Mouse (Mus musculus) frontal cortex, postnatal 25 days (tissue): Measurements from ENCODE around the gene Armc9.
A peak's percentile ranks its signal among the peaks of the same experiment; 100 is the strongest.

ENCODE experiments used
- DNase-seq, 2 experiments: peaks; one replicate each; pipeline ENCODE4 v3.0.0; 2022; ENCODE audit warnings: low spot score in 2 of 2

Gene Armc9

DNA sequence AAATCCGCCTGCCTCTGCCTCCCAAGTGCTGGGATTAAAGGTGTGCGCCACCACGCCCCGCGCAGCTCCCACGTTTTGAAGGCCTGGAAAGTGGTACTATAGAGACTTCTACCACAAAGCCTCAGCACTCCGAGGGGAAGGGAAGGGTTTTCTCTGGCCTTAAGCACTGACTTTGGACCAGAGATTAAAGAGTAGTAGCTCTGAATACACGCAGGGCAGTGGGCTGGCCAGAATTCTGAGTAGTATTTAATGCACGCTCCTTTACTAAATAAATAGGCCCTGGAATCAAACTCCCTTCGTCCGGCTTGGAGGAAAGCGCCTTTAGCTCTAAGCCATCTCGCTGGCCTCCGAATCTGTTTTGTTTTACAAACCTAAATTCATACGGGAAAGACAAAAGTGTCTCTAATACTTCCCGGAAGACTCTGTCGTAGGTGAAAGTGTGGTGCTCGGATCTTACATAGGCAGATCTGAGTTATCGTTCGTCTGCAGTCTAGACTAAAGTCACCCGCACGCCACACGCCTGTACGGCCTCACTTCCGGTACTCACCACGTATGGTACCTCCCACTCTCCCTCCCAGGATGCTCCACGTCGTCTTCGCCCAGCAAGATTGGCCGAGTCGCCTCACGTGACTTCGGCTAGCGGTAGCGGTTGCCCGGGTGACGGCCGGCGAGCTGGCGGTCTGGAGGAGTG lies at the start of gene Armc9:
TSS of gene Armc9 (plus strand) at position 648 of the 691 bp plus-strand sequence.
- DNase-seq, result peak; percentile 86 to 93

DNA sequence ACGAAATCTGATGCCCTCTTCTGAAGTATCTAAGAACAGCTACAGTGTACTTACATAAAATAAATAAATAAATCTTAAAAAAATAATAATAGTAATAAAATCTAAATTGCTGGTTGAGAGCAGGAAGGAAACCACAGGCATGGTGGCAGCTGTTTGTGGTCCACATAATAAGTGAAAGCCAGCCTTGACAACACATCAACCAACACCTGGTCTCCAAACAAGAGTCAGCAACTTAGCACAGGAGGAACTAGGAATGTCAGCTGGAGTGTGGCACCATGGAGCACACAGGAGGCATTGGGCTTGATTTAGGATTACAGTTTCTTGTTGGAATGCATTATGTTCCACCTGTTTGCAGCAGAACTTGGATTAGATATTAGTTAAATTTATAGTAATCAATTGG lies 49.5 kb upstream of the Armc9 start:
- DNase-seq, result no peak

DNA sequence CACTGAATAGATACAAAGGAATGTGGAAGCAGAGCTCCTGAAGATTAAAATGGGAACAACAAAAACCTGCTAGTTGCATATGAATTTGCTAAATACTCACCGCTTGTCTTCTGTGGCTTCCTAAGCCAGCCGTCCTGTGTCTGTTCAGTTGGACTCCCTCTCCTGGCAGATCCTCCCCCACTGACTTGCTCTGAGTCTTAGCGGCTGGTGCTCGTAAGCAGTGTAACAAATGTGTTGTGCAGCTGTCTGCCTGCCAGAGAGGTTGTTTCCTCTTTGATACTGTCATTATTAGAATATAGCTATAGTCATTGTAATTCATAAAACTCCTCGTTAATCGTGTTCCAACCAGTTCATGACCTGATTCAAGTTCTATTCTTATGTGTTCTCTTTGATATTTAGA lies 42.8 kb upstream of the Armc9 start, which contains the start of gene Htr2b:
TSS of gene Htr2b (minus strand) at position 192 of the 400 bp plus-strand sequence.
- peak in 1 of 2 experiments; percentile 15 for DNase-seq

DNA sequence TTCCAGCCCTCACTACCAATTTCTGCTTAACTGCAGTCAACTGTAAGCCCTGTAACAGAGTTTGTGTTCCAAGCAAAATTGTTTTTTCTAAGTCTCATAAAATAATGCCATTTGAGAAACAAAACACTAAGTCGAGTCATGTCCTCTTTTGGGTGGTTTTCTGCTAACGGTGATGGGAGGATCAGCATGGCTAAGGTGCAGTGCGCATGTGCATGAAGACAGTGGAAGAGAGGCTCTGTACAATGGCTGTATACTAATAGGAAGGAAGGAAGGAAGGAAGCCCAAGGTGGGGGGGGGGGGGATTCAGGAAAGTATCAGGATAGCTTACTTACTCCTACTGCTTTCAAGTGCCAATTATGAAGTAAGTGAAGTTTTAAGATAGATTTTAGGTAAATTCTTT lies 40.4 kb upstream of the Armc9 start:
- DNase-seq, result no peak

DNA sequence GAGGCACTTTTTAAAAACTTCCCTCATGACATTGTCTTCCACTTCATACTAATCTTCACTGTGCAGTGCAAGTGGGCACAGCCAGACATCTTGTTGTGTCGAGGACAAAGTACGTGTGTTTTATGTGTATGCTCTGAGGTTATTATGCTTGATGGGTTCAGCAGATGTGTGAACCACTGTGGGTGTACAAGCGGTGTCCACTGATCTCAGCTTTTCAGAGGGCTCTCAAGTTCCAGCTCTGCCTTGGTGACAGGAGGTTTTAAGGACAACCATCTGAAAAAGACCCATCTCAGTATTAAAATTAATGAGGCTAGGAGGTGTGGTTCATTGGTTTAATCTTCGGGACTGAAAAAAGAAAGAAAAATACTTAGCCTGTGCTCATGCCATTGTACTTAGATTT lies 35.0 kb upstream of the Armc9 start:
- no peak for DNase-seq

DNA sequence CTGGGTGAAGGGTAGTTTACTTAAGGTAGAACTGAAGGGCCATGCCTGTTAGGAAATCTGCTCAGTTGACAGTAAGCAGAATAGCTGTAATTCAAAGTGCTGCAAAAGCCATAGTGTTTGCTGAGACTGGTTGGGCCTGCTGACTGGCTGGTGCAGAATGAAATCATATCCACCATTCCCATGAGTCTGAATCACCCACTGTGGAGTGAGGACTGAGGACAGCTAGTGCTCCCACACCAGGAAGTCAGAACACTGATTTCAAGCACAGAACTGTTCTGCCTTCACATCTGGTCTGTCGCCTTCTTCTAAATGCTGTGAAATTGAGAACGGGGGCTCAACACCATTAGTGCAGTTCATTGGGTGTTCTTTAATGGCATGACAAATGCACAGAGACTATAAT lies 28.5 kb upstream of the Armc9 start:
- DNase-seq, result no peak

DNA sequence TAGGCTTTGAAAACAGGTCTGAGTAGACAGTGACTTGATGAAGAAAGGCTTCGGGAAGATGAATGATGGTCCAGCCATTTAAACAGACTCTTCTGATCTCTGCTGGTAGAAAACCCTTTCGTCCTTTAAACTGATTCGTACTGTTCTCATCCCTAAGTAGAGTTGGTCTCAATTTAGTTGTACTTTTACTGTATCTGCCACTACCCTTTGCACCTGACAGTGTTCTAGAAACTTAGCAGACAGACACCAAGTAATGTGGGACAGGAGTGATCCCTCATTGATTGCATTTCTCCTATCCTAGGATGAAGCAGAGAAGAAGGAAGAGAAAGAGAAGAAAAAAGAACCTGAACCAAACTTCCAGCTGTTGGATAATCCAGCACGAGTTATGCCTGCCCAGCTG lies 21.2 kb upstream of the Armc9 start, which contains the start of gene Gm21972:
TSS of gene Gm21972 (plus strand) at position 301 of the 400 bp plus-strand sequence.
- no peak for DNase-seq

DNA sequence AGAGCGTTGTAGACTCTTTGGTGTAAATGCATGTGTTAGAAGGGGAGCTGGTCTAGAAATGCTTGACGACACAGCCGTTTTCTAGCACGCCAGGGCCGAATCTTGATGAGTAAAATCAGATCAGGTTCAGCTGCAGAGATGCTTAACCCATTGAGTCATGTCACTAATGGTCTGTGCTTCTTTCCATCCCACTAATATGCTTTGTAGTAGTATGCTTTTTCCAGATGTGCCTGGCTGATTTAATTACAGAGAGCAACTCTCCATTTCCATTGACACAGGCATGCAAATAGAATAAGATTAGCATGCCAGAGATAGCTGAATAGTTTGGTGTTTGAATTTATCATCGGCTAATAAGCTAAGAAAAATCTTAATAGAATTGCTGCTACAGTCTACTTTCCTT lies 19.3 kb upstream of the Armc9 start:
- DNase-seq, result no peak

DNA sequence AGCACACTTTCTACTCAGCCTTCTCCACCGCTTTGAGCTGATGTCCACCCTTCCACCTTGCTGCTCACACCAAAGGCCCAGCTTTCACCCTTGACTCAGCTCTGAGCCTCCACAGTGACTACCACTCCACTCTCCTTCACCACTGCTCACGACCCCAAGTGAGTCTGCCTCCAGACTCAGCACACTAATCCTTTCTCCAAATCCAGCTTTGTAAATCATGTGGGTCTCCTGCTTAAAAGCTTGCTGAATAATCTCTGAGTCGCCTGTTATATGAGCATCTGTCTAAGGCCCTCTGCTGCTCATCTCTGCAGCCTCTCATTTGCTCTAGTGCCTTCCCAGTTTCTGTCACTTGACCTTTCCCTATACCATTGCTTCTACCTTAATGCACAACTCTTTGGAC lies 13.5 kb upstream of the Armc9 start:
- no peak for DNase-seq

DNA sequence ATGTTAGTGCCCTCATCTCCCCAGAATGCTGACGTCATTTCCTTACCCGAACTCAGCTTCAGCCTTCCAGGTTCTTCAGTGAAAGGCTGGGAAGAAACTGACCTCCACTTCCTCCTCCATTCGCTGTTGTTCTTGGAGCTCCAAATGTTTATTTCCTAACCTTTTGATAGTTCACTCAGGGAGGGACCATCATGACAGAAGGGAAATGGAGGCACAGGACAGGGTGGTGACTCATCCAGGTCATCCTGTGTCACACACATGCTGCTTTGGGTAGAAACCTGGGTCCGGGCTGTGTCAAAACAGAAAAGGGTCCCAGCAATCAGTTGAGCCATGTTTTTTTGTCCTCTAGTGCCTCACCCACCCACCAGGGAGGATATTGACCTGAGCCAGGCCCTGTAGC lies 11.4 kb upstream of the Armc9 start:
- no peak for DNase-seq

DNA sequence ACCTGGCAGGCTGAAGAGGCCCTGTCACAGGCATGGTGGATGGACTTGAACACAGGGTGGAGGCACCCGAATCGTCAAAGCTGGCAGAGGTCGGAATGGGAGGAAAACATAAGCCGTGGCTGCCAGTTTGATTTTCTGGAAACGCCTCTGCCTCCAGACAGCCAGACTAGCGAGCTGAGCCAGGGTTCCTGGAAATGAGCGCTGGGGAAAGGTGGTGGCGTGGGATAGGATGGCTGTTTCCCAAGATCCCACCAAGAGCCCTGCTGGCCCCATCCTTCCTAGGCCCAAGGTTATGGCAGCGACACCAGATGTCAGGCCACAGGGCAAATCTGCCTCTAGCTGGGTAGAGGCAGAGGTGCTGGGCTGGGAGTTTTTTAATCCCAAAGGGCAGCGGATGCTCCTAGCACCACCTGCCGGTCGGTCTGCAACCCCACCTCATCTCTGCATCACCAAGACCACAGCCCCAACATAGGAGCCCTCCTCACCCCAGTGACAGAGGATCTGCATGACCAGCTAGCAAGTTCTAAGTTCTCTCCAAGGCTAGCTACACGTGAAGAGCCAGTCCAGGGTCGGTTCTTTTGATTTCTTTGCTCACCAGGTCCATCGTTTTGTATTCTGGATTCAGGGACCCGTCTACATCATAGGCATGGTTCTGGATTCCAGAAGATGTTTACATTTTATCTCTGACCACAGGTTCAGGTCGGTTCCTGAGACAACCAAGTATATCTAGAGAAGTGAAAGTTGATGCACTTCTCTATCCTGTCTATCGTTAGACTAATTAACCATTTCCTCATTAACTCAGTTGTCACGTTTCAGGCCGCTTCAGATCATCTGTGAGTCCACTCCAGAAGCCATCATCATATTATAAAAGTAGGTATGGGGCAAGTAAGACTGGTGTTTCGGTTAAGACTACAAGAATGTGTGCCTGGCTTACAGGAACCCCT lies 10.3 kb upstream of the Armc9 start:
- no peak for DNase-seq

DNA sequence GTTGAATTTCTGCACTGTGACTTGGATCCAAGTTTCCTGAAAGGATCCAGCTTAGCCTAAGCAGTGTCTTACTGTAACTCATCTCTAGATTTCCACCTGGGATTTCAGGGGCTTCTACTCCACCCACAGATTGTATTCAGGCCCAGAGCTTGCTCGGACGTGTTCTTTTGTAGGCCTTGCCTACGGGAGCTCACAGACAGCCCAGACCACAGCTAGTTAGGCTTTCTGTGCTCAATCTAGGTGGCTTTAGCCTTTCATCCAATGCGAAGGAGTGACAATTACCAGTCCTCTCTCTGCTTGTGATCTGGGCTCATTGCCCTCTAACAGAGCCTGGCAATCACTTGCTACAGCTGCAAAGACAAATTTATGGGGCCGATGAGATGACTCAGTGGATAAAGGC lies 8.3 kb upstream of the Armc9 start:
- DNase-seq, result no peak

DNA sequence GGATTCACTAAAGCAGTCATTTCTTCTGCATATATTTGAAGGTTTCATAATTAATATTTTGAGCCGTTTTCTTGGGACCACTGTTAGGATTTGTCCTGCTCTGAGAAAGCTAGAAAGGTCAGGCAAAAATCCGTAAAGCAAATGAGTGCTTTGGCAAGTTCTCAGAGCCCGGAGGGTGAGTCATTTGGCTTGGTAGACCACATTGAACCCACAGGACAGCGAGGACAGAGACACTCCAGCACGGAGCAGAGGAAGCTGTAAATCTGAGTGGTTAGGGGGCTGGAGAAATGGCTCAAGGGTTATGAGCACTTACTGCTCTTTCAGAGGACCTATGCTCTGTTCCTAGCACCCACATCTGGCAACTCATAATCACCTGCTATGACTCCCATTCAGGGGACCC lies 7.0 kb upstream of the Armc9 start:
- no peak for DNase-seq

DNA sequence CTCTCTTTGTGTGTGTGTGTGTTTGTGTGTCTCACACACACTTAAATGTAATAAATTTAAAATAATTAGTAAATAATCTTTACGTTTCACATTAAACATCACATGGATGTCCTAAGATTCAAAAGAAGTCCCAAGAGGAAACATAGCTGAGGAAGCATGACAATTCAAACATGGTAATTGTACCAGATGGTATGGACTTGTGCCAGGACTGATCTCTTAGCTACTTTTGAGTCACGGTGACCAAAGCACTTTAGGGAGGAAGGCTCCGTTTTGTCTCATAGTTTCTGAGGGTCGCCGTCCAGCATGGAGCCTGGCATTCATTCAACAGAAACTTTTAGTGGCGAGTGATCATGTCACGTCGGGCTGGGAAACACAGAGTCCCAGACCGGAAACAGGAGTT lies 6.4 kb upstream of the Armc9 start:
- no peak for DNase-seq

DNA sequence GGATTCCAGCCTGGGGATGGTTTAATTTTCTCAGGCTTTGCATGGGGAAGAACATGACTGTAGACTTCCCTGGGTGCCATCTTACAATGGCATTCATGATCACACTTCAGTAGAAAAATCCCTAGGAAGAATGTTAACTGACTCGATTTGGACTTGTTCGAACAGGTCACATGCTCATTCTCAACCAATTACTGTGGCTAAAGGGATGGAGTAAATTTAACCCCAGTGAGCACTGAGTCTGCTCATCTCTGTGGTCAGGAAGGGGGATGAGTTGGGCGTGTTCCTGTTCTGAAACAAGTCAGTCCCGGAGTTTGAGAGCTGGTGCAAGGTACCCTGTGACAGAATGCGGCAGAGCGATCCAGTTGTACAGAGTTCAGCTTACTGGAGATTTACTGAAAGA lies 3.7 kb upstream of the Armc9 start:
- no peak for DNase-seq

DNA sequence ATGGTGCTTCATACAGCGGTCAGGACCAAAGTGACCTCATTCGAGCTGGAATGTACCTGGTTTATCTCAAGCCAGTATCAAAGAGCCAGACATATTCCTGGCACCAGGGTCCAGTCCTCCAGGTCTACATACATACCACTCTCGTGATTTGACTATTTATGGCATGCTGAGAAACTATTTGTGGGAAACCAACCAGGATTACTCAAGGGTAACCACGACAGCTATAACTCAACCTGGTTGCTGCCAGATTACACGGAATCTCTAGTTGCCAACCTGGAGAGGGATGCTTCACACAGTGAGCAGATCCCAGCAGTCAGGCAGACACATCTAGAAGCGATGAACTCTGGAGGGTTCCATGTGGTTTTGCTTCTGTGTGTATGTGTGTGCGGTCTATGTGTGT lies 3.2 kb upstream of the Armc9 start:
- no peak for DNase-seq

DNA sequence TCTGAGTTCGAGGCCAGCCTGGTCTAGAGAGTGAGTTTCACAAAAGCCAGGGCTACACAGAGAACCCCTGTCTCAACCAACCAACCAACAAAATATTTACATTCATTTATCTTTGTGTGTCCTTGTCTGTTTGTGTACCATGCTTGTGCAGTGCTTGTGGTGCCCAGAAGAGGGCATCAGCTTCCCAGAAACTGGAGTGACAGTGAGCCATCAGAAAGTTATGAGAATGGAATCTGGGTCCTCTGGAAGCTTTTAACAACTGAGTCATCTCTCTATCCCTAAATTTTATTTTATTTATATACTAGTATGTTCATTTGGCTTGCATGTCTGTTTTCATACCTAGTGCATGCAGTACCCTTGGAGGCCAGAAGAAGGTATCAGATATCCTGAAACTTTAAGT lies 2.0 kb upstream of the Armc9 start:
- no peak for DNase-seq

DNA sequence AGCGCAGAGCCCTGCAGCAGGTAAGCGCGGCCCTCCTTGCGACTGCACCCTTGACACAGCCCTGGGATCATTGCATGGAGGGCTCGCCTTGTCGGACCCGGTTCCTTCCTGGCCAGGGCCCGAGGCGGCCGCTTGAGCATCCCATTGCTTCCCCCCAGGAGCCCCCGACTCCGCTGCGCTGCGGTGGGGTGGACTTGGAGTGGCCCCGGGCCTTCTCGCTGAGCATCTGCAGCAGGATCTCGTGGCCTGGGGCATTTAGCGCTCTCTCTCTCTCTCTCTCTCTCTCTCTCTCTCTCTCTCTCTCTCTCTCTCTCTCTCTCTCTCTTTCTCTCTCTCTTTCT lies 214 bp downstream of the Armc9 start:
- DNase-seq, result no peak

DNA sequence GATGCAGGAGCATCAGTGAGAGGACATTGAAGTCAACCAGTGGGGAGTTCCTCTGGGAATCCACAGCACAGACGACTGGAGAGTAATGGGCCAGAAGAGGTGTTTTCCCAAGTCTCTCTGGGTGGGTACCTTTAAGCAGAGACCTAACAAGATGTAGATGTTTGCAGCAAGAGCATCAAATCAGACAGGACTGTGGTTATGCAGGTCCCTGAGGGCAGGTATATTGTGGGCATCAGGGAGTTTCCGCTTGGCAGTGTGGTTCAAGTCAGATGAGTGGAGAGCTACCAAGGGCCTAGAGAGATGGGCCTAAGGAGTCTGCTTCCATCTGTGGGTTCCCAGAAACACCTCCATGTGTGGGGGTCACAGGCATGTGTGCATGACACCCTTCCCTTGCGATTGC lies 1.5 kb downstream of the Armc9 start:
- no peak for DNase-seq

DNA sequence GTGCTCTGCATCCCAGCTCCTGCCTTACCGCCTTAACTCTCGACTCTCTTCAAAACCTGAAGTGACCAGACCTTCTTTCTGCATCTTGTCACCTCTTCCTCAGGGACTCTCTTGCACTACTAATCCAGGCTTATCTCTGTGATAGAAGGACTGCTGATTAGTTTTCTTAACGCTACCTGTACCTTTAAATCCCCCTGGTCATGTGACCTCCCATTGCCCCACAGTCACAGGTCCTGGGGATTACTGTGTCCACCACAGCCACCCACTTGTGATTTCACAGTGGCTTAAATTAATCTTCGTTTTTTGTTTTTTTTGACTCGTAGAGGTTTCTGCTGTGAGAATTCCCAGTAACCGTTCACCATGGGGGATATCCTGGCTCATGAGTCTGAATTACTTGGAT lies 2.0 kb downstream of the Armc9 start:
- DNase-seq, result no peak

DNA sequence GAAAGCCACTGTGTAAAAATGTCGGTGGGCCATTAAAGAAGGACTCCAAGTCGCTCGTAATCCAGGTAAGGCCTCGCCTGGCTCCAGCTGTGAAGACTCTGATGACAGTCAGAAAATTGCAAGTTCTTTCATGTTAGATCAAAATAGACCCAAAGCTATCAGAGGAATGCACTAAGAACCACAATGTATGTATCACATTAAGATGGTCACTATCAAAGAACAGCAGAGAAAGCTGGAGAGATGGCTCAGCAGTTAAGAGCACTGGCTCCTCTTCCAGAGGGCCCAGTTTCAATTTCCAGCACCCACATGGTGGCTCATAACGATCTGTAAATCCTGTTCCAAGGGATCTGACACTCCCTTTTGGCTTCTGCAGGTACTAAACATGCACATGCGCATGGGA lies 5.5 kb downstream of the Armc9 start:
- no peak for DNase-seq

DNA sequence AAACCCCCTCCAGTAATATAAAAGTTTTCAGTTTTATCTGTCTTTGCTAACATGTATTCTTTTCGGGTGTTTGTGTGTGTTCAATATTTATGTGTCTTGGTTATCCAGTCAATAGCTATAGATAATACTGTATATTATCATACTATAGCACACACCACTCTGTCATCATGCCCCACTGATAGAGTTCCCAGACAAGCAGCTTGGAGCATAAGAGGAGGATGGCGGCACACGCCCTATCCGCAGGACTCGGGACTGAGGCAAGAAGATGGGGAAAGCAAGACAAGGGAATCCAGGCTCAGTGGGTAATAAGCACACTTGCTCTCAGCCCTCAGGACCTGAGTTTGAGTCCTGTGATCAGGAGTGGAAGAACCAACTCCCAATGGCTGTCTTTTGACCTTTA lies 5.9 kb downstream of the Armc9 start:
- no peak for DNase-seq

DNA sequence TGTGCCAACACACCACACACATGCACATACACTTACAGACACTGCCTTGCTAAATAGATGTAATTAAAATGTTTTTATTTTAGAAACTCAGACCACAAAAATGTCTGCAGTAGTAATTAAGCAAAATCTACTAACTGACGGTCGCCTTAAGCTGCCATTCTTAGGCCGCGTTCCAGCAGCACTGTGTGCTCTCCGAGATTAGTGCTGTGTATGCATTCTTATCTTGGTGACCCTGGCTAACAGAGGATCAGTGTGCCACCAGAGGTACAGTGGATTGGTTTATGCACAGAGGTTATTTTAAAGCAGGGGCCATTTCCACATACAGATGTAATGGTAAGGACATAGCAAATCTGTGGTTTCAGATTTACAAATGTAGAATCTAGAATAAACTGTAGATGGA lies 6.5 kb downstream of the Armc9 start:
- DNase-seq, result no peak
